Mouse (Mus musculus): Measurements from ENCODE around the gene Pdss2.

Gene Pdss2

GRCm38 (mm10) chr10:43440981-43441740 lies 219.9 kb downstream of the Pdss2 start:
- DNase-seq = no peak

DNA sequence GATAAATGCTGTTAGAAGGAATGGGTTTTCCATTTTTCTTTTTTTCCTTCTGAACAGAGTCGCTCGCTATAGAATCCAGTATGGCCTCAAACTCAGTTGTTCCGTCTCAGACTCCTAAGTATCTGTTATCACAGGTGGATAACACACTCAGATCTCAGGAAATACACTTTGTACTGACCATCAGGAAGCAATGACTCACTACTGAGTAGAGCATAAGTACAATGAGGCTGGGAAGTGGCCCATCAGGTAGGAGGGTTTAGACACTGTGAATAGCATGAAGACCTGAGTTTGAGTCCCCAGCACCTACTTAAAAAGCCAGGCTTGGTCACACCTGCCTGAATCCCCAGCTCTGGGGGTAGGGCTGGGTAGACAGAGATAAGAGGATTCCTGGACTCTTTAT lies 227.4 kb downstream of the Pdss2 start:
- no peak for DNase-seq

- peak; percentile 92 for DNase-seq
Measured at GRCm38 (mm10) chr10:43451848-43452662, 230.8 kb downstream of the Pdss2 start.

GRCm38 (mm10) chr10:43452663-43452996 lies 231.3 kb downstream of the Pdss2 start:
- DNase-seq = no peak

GRCm38 (mm10) chr10:43454219-43454618 lies 232.9 kb downstream of the Pdss2 start:
- no peak for DNase-seq

DNA sequence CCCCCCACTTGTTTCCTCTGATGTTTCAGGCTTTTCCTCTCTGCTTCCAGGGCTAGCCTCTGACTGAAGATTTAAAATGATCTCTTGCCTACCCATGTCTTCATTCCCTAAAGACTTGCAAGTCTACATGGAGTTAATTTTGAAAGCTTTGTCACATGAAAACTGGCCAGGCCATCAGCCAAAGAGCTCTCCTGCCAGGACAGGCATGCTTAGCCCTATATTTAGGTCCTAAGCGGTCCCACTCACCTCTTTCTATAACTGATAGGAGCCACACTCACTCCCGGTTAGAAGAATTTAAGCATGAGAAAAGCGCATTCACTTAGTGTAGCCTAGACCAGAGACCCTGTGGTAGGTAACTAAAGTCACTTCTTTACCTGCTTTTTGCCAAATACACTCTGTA lies 233.4 kb downstream of the Pdss2 start:
- no peak for DNase-seq

GRCm38 (mm10) chr10:43462821-43463220 lies 241.5 kb downstream of the Pdss2 start:
- no peak for DNase-seq

GRCm38 (mm10) chr10:43463227-43463626 lies 241.9 kb downstream of the Pdss2 start:
- no peak for DNase-seq

DNA sequence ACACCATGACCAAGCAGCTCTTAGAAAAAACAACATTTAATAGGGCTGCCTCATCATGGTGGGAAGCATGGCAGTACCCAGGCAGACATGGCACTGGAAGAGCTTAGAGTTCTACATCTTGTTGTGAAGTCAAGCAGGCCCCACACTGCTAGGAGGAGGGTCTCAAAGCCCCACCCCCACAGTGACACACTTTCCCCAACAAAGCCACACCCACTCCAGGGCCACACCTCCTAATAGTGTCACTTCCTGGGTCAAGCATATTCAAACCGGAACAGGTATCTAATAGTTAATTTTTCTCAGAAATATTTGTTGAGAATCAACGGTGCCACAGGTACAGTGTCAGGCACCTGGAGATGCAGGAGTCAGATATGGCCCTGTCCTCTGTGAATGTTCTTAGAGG lies 244.9 kb downstream of the Pdss2 start:
- DNase-seq = no peak

DNA sequence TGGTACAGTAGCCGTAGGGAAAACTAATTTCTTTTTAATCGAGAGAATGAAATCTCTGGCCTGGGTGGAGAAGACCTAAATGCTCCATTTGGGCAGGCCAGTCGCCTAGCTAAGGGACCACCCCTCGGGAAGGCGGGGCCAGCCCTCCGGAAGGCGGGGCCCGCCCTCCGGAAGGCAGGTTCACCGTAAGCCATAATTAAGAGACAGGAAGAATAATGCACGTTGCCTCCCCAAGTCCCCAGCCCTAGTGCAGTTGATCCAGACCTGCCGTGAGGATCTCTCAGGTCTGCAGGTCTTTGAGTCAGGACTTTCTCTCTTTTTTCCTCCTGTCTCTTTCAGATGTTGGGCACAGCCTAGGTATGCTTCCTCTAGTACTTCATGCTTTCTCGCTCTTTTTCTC lies 246.4 kb downstream of the Pdss2 start:
- DNase-seq = no peak

DNA sequence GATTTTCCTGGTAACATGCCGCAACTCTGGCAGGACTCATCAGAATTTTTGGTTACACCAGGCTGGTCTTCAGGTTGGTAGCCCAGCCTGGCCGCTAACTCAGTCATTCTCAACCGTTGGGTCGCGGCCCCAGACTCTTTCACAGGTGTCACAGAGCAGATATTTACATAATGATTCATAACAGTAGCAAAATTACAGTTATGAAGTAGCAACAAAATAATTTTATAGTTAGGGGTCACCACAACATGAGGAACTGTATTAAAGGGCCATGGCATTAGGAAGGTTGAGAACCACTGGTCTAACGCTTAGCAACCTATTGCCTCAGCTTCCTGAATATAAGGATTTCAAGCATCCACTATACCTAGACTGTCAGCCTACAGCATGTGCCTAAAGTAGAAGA lies 247.0 kb downstream of the Pdss2 start:
- no peak for DNase-seq

GRCm38 (mm10) chr10:43475376-43475775 lies 254.1 kb downstream of the Pdss2 start:
- DNase-seq = peak; percentile 26 to 49

DNA sequence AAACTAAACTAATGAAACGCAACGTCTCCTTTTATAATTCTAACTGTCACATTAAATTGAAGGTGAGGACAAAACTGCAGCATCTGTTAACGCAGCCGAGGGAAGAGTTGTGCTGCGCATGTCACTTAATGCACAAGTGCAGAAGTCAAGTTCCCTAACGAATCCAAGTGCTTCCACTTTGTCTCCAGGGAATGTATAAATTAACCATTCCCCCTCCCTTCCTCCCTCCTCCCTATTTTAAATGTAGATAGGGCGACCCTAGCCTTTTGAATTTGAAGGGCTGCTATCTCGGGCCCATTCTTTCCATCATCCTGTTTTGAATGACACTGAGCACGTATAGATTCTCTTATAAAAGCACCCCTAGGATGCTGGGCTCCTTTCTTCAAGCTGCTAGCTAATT lies 256.2 kb downstream of the Pdss2 start:
- no peak for DNase-seq

DNA sequence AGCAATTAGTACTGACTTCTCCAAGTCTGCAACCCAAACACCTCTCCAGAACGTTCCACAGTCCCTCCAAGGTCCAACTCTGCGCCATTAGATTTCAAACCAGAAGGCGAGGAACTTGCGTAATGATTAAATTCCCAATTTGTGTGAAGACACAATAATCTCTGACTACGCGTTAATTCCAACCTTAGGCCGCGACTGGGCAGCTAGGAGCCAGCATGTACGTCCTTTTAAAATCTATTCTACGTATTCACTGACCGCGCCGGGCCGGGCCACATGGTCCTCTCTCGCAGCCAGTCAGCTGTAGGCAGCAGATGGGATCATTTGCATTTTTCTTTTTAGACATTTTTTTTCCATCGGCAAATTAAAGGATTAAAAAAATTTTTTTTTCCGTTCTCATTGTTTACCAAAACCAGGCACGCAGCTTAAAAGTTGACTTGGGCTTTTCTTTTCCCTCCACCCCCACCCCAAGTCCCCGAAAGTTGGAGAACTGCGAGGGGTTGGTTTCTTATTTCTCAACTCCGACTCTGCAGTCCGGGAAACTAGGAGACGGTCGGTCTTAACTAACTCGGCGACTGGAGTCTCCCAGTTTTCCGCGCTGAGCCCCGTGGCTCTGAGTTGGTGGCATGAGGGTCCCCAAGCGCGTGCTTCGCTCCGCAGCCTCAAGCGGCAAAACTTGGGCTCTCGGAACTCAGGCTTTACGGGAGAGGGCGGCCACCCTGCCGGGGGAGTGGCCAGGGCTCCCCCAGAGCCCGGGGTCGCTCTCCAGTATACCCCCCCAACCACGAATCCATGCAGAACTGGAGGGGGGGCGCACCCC lies 256.8 kb downstream of the Pdss2 start:
- DNase-seq = peak; percentile 68 to 72

GRCm38 (mm10) chr10:43478751-43479435 lies 257.6 kb downstream of the Pdss2 start, which contains the start of gene Bend3:
TSS of gene Bend3 (plus strand) at chr10:43478831.
- peak; percentile 82 to 85 for DNase-seq

DNA sequence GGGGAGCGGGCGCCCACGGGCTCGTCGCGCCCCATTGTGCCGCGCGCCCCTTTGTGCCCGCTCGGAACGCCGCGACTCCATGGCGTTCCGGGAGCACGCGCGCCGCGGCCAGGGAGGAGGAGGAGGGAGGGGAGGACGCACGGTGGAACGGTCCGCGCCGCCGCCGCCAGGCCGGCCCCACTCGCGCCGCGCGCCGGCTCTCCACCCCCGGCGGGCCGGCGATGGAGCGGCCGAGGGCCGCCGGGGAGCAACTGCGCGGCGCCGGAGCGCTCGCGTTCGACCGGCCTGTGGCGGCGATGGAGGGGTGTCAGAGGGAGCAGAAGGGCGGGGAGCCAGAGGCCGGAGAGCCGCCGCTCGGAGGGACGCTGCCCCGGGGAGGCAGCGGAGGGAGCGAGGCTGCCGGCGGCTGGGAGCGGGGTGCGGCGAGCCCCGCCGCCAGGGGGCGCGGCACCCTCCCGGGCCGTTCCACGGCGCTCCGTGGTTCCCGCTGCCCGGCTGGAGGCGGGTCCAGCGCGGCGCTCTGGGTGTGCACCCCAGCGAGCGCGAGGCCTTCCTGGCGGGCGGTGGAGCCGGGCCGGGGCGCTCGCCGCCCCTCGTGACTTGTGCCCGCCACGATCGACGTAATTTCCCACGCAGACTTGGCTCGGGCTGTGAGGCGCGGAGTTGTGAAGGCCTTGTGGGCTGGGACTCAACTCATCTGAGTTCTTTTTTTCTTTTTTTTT lies 258.3 kb downstream of the Pdss2 start:
- peak; percentile 82 to 86 for DNase-seq

- DNase-seq = no peak
Measured at GRCm38 (mm10) chr10:43480227-43480849, 259.1 kb downstream of the Pdss2 start.

DNA sequence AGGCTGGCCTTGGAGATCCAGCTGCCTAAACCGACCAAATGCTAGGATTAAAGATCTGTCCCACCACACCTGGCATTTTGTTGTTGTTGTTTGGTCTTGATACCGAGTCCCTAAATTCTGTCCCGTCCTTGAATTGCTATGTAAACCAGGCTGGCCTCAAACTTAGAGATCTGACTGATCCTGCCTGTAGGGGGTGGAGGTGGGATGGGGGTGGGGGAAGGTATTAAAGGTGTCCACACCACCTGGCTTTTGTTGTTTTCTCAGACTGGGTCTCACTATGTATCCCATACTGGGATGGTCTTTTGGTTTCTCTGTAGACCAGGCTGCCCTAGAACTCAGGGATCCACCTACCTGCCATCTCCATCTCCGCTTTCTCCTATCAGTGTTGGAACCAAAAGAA lies 259.9 kb downstream of the Pdss2 start:
- DNase-seq = no peak

GRCm38 (mm10) chr10:43482021-43482420 lies 260.7 kb downstream of the Pdss2 start:
- DNase-seq = no peak

DNA sequence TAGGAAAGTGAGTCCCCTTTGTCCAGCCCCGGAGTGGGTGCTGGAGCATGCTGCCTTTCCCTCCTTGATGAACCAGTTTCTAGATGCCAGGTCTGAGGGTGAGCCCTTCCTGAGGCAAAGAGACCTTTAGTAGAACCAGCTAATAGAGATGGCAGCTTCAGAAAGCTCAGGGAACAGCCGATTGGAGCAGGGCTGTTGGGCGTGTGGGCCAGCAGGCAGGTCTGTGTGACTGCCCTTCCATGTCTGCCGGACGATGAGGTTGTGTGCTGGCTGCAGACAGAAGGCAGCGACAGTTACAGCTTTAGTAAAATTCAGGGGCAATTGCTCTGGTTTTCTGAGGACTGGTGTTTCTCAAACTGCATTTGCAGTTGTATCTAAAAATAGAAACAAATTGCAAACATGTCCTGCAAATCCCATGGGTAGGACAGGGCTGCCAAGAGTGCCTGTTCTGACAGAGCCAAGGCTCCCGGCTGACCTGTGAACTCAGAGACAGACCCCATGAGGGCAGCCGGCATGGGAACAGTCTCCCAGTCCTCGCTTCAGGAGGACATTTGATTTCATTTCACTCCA lies 262.2 kb downstream of the Pdss2 start:
- peak in 1 of 2 experiments; percentile 57 for DNase-seq

DNA sequence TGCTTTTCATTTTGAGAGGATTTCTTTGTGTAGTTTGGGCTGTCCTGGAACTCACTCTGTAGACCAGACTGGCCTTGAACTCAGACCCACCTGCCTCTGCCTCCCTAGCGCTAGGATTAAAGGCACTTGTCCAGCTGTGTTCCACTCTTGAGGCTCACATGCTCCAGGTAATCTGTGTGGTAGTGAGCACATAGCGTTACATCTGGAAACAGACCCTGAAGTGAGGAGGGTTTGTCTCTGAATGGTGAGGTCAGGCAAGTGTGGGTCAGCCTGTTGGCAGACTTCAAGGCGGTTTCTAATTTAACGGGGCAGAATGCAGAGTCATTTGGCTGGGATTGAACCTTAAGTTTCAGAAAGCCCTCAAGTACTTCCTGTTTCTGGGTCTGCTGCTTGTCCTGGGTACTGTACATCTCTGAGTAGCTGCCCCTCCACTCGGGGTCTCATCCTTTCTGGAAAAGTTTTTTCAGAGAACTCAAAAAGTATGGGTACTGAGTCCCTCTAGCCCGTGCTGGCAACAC lies 264.5 kb downstream of the Pdss2 start:
- DNase-seq = no peak

All from cerebellum, postnatal 10 days (tissue).